Comparison of ENCODE assay signal across 8 mouse cellular contexts in the genomic region with DNA sequence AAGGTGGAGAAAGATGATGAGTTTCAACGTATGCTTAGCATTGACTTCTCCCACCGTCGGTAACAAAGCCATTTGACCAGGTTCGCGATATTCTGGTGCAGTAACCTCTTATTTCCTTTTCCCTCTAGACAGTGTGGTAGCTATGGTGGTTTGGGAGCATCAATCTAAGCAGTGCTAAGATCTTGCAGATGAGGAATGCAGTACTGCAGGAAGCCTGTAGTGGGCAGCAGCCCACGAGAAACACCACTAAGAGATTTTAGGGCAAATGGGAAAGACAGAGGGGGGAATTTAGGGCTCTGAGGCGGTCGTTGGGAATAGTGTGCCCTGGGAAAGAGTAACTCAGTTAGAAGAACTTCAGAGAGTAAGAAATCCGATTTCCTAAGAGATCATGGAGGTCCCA. TPM values are rescaled to one million over a fixed set of nuclear protein-coding genes. Genes with fewer than 3 reads are reported as not detected.
DNase-seq lines count a peak whose midpoint lies in the region; ATAC-seq and TF ChIP-seq lines count a peak whose summit lies in the region.

No protein-coding gene starts in this region.

- H3K27ac ChIP-seq in liver, adult 2 months (replicated peaks; ENCODE audit: insufficient read depth, low read depth, low read length) = peak overlapping the region; percentile 52
- H3K27ac ChIP-seq in midbrain, embryonic 16.5 days (ENCODE audit: low read length) = peak overlapping the region; percentile 68; the same call in 1 of the 2 replicates

- TF ChIP-seq CTCF in liver, adult 2 months (IDR thresholded peaks at IDR 0.05; ENCODE audit: low read depth, low read length) = peak; percentile 57; the same call in 1 of the 2 replicates

- H3K36me3 ChIP-seq in liver, adult 2 months (ENCODE audit: control insufficient read depth, insufficient read depth, low read length) = no peaks in the 10 kb centered on the region
- H3K36me3 ChIP-seq in midbrain, embryonic 16.5 days (ENCODE audit: control insufficient read depth, insufficient read depth, low read length) = no peaks in the 10 kb centered on the region

- H3K4me1 ChIP-seq in liver, adult 2 months (ENCODE audit: control insufficient read depth, insufficient read depth, low read length) = peaks cover 4% of the 10 kb centered on the region
- peaks cover 20% of the 10 kb centered on the region for H3K4me1 ChIP-seq in midbrain, embryonic 16.5 days (ENCODE audit: control insufficient read depth, insufficient read depth, low read length)

- H3K79me2 ChIP-seq in liver, adult 2 months (ENCODE audit: control insufficient read depth, insufficient read depth, low read length) = peaks cover 10% of the 10 kb centered on the region; the same call in 1 of the 2 replicates

- peak overlapping the region; percentile 46 for H3K4me2 ChIP-seq in midbrain, embryonic 16.5 days (ENCODE audit: low read length)

- H3K4me3 ChIP-seq in liver, adult 2 months (ENCODE audit: insufficient read depth, low read depth, low read length) = peak overlapping the region; percentile 97; the same call in 1 of the 2 replicates
- peak overlapping the region; percentile 34 for H3K4me3 ChIP-seq in midbrain, embryonic 16.5 days (ENCODE audit: low read depth, low read length)

- TF ChIP-seq POLR2A in liver, adult 2 months (IDR thresholded peaks at IDR 0.05; ENCODE audit: extremely low read depth, insufficient read depth, low read length) = no peak

- no peaks in the 10 kb centered on the region for H3K9me3 ChIP-seq in midbrain, embryonic 16.5 days (replicated peaks; ENCODE audit: control insufficient read depth, low read length, poor library complexity, severe bottlenecking)

- peak; percentile 50 for DNase-seq in urinary bladder, postnatal 14 days (ENCODE audit: low spot score)
- DNase-seq in urinary bladder, postnatal 10 days (ENCODE audit: low spot score) = no peak
- peak; percentile 75 for DNase-seq in cerebellum, adult 9-10 months
- DNase-seq in frontal cortex, postnatal 14 days (ENCODE audit: low spot score in 2 of 2) = peak; percentile 32 to 49
- DNase-seq in liver, adult 2 months (ENCODE audit: extremely low read depth, low read depth, low spot score) = no peak
- peak; percentile 27 to 28 for DNase-seq in thymus, postnatal 10 days (ENCODE audit: low spot score in 2 of 2)

- whole genome bisulfite sequencing in liver, adult 2 months = 9% methylated on average over 9 of the region's 9 CpGs
- WGBS in midbrain, embryonic 16.5 days = 22% methylated on average over 9 of the region's 9 CpGs

- peak; percentile 47 for ATAC-seq in inflammation-experienced regulatory T-cells, adult 6 months
- peak; percentile 53 for ATAC-seq in midbrain, embryonic 16.5 days

- H3K9ac ChIP-seq in liver, adult 2 months (ENCODE audit: low read depth, low read length) = no peak overlapping the region
- no peak overlapping the region for H3K9ac ChIP-seq in midbrain, embryonic 16.5 days (ENCODE audit: low read depth, low read length)

- no peaks in the 10 kb centered on the region for H3K27me3 ChIP-seq in liver, adult 2 months (ENCODE audit: control insufficient read depth, insufficient read depth, low read length)
- H3K27me3 ChIP-seq in midbrain, embryonic 16.5 days (ENCODE audit: control insufficient read depth, insufficient read depth, low read depth, low read length) = no peaks in the 10 kb centered on the region

RNA-seq across cellular contexts. Expression of a gene that starts 9.0 kb away (rescaled TPM):
- polyA plus RNA-seq in inflammation-experienced regulatory T-cells, adult 6 months (2017; shearing (Covaris generic)) = 1 to 10 TPM; 1.3 to 7.7 (median 4.5) TPM
- total RNA-seq in liver, adult 2 months (2014; rRNA removed) = 15.0 and 18.7 TPM in 2 replicates
- polyA plus RNA-seq in liver, adult 2 months (2012; rRNA removed) = 5.0 and 6.2 TPM in 2 replicates
- polyA plus RNA-seq in midbrain, embryonic 16.5 days (2015; fragmentation: Nextera tagmentation; extraction: Ambion mirVana) = 8.0 and 10.5 TPM in 2 replicates

RNA-seq across cellular contexts. Expression of a gene that starts 46.8 kb away (rescaled TPM):
- polyA plus RNA-seq in inflammation-experienced regulatory T-cells, adult 6 months (2017; shearing (Covaris generic)) = not detected
- not detected in 2 replicates for total RNA-seq in liver, adult 2 months (2014; rRNA removed)
- not detected in 2 replicates for polyA plus RNA-seq in liver, adult 2 months (2012; rRNA removed)
- polyA plus RNA-seq in midbrain, embryonic 16.5 days (2015; fragmentation: Nextera tagmentation; extraction: Ambion mirVana) = 41.6 and 54.6 TPM in 2 replicates

Comparison
In these comparisons a context has a peak if more than half of its experiments do, and no peak if none do; other contexts are left out.
1. DNase-seq: peak in urinary bladder, postnatal 14 days (single experiment), cerebellum, adult 9-10 months (single experiment), frontal cortex, postnatal 14 days (2 of 2) and thymus, postnatal 10 days (2 of 2); none in urinary bladder, postnatal 10 days (single experiment) and liver, adult 2 months (single experiment).
2. RNA of a gene that starts 46.8 kb away (polyA plus RNA-seq): 41.6 to 54.6 TPM in midbrain, embryonic 16.5 days; not detected in inflammation-experienced regulatory T-cells, adult 6 months and not detected in liver, adult 2 months; every median in the first group is over 10 times any median in the second.